Mouse (Mus musculus) 3134 (cell line): ENCODE data around the gene Vav2.

ENCODE experiments used
- DNase-seq: peaks from one replicate; pipeline ENCODE4 v3.0.0-alpha.2; 2011; ENCODE audit warnings: low spot score; ENCODE audit not compliant: insufficient read length; ENCODE audit errors: extremely low read depth

Gene Vav2

DNA sequence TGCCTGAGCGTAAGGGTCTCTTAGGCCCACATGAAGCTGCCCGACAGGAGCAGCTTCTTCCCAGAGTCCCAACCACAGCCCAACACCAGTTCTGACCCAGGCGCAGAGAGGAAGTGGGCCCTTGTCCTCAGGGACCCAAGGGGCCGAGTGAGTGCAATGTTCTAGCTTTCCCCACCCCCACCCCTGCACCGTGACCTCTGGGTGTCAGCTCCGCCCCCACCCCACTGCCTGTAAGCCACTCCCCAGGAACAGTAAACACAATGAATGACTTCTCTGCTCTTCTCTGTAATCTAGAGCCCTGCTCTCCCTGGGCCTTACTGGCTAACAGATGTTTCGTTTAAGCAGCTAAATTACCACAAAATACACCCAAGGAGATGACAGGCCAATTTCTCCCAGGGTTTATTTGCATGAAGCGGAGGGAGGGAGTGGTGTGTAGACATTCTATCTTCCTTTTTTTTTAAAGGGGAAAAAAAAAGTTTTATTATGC lies 15.1 kb downstream of the Vav2 start:
- no peak for DNase-seq

- DNase-seq, result no peak
These were observed 16.2 kb downstream of the Vav2 start for GRCm38 (mm10) chr2:27410518-27411140.

DNA sequence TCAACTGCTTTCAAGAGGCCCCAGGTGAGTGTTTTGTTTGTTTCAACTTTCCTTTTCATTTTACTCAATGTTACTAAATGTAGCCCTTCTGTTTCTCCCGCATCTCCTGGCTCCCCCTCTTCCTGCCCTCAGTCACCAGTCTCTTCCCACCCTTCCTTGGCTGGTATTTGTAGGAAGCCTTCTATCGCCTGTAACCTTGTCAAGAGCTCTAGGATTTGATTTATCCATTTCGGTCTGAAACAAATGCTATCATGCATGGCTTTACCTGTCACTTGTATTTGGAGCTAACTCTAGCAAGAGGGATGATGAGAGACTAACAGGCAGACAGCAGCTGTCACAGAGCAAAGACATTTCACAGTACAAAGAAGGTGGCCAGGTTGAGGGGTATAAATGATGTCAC lies 18.6 kb downstream of the Vav2 start:
- no peak for DNase-seq

GRCm38 (mm10) chr2:27406928-27407327 lies 19.9 kb downstream of the Vav2 start:
- DNase-seq, result no peak

DNA sequence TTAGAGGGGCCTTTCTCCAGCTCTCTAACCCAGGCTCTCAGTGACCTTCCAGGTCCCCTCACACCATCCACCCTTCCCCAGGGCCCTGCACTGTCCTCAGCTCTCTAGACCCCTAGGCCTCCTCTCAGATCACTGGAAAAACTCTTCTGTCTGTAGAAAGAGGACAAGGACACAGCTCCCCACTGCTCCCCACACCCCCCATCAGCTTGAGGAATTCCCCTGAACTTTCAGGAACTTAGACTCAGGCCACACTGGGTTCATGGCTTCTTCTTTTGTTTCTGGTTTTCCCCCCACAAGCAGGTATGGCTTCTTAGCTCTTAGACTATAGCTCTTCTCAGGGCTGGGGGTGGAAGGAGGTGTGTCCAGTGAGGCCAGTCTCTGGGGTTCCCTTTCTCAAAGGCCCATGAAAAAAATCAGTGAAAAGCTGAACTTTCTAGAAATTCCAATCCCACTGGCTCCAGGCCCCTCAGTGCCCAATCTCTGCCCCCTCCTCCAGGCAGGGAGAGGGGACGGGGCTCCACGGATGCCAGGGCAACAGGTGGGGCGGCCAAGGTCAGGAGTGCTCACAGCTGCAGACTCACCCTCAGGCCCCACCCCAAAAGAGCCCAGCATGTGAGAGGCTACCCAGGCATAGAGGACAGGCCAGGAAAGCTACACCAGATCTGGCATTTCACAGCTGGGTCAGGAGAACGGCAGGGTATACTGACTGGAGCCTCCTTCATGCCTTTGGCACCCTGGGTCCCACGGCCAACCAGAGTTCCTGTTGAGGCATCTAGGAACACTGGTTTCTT lies 21.5 kb downstream of the Vav2 start:
- no peak for DNase-seq

DNA sequence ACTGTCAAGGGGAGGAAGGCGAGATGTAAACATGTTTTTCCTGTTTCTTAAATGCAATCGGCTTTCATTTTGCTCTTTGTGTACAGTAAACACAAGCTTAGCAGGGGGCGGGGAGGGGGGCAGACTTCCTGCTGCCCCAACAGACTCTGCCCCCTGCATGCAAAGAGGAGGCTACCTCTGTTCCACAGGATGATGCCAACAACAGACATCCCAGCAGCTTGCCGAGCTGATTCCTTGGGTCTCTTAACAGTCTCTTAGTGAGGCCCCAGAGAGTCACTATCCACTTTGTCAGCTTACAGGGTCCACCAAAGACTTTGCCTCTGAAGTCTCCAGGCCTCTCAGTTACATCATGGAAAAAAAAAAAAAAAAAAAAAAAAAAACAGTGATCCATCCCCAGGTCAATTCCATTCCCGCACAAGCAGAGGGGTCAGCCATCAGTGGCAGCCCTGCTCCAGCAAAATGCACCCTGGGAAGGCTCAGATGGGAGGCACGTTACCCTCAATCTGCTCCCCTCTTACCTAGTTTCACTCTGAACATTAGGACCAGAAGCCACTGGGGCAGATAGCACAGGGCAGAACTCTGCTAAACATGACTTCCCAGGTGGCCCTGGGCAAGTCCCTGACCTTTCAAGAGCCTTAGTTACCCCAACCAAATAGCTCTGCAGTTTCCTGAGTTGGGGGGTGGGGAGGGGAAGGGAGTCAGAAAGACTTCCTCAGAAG lies 22.3 kb downstream of the Vav2 start:
- DNase-seq, result no peak

GRCm38 (mm10) chr2:27401544-27401943 lies 25.3 kb downstream of the Vav2 start:
- no peak for DNase-seq

DNA sequence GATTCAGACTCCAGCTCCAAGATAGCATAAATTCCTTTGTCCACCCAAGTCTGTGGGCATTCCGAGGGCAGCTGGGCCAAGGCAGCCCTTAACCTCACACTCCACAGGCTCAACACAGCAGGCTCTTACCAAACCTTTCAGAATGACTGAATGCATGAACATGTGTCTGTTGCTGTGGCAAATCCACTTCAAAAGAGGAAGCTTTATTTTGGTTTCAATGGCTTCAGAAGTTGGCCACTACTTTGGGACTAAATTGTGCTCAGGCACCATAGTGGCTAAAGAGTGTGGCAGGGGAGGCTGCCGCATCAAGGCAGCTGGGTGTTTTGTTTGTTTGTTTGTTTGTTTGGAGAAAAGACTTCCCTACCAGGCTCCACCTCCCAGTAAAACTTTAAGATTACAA lies 26.8 kb downstream of the Vav2 start:
- DNase-seq, result no peak

GRCm38 (mm10) chr2:27396656-27397440 lies 30.0 kb downstream of the Vav2 start:
- DNase-seq, result no peak

DNA sequence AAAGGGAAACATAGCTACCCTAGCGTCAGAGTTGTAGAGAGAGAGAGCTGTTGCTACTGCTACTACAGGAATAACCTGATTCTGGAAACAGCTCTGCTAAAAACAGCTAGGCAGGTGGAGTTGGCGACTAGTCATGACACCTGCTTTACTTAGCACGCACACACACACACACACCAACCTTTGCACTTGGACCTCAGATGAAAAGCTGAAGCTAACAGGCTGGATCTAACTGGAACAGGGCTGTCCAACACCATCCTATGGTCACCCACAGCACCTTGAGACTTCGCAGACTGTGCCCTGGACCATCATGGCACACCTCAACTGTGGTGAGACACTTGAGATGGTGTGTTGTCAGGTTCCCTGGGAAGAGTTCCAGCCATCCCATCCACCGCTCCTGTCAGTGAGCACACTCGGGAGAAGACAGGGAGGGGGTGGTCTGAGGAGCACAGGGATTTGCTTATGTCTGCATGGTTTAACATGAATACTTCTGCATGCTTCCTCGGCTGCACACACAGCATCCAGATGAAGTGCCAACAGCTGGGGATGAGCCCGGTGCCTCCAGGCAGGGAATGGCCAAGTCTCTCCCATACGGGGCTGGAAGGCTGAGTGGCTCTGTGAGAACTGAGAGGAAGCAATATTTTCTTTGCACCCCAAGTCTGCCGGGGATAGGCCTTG lies 32.5 kb downstream of the Vav2 start:
- DNase-seq, result no peak

GRCm38 (mm10) chr2:27392278-27392677 lies 34.6 kb downstream of the Vav2 start:
- peak; percentile 55 for DNase-seq

DNA sequence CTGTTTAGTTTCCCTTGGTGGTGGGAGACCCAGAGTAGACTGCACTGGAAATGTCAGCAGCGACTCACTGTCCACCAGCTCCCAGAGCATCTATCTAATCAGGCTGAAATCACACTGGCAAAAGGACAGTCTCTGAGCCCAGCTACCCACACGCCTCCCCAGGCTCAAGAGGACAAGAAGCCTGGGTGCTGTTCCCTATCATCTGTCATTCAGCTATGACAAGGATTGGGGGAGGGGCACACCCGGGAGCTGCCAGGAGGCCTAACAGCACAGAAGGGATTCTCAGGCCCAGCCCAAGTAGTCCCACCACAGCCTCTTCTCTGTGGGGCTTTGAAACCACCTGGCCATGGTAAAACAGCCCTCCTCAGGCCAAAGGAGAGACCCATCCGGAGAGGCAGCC lies 36.1 kb downstream of the Vav2 start:
- DNase-seq, result no peak

- DNase-seq, result no peak
These were observed 36.5 kb downstream of the Vav2 start for GRCm38 (mm10) chr2:27390325-27390724.

DNA sequence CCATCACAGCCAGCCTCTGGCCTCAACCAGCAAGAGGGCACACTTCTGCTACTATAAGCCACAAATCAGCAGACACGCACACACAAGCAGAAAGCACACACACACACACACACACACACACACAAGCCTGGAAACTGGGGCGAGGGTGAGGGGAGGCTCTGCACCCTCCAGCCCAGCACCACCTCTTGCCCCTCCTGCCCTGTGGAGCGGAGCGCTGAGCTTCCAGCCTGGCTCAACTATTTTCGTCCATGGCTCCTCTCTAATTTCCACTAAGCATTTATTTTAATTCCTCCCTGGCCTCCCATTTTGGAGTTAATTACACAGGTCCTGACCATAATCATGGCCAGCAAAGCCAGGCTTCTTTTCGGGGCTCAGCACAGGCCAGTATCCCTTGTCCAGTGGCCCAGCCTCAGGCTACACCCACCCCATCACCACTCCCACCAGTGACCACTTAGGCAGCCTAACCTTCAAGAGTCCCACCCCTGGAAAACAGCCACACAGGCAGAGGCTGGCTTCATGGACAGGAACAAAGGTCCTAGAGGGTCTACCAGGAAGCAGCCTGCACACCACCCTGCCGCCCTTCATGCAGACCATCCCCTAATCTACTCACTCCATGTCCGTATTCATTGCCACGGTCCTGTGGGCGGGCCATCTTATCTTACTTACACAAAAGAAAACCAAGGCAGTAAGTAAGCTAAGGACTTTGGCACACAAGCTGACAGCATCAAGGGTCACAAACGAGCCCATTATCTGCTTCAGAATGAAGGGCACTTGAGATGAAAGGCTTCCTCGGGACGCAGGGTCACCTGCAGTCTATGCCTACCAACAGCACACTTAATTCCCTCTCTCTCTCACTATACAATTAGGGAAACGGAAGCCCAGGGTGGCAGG lies 37.3 kb downstream of the Vav2 start:
- DNase-seq, result no peak

GRCm38 (mm10) chr2:27387209-27387608 lies 39.6 kb downstream of the Vav2 start:
- no peak for DNase-seq

DNA sequence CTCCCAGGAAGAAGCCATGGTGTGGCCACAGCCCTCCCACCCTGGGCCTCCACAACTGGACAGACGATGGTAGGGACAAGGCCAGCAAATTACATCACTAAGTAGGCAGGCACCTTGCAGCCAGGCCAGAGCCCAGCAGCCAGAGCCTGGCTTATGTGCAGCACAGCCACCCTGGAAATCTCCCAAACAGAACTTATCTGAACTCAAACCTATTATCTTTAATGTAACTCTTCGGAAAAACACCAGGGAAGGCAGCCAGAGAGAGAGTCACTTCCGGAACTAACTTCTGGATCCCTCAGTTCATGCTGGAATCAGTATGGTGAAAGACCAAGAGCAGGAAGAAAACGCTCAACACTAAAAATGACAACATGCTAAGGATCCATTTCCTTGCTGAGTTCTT lies 45.1 kb downstream of the Vav2 start:
- no peak for DNase-seq

GRCm38 (mm10) chr2:27381254-27381653 lies 45.6 kb downstream of the Vav2 start:
- DNase-seq, result no peak

DNA sequence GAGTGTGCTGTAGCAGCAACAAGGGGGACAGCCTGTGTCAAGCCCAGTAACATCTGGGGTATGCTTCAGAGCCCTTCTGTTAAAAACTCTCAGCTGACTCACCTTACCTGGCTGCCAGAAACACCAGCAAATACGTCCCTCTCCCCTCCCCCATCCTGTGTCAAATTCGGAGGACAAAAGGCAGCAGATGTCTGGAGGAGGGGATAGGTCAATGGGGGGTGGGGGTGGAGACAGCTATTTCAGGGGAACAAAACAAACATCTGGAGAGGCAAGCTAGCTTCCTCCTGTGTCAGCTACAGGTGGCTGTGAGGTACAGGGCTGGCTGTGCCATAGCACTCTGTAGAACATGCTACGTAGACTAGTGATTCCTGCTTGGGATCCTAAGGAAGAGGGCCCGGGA lies 49.0 kb downstream of the Vav2 start:
- DNase-seq, result no peak

- no peak for DNase-seq
These were observed 49.7 kb downstream of the Vav2 start for GRCm38 (mm10) chr2:27377164-27377563.
